Mouse (Mus musculus) MEL (cell line): ENCODE measurements around the gene Gm10491. TPM values are rescaled to one million over a fixed set of nuclear protein-coding genes. Genes with fewer than 3 reads are reported as not detected.

Source experiments
- DNase-seq: peaks from one replicate; pipeline ENCODE4 v3.0.0; 2011; ENCODE audit warnings: low read depth, low spot score
- H3K27ac ChIP-seq: 2 replicates; pipeline ENCODE4 v1.5.1; 2012; ENCODE audit warnings: low read depth, mild to moderate bottlenecking, control low read depth, low read length, moderate library complexity; ENCODE audit not compliant: control insufficient read depth
- H3K27me3 ChIP-seq, 2 experiments: fragments of 150-350 bp in 1 of 2; sonication (generic) in 1 of 2; 2 replicates each; pipeline ENCODE4 v1.6.1; 2012; ENCODE audit warnings: low read length in 2 of 2, mild to moderate bottlenecking in 2 of 2, improper control_type of control experiment in 1 of 2, moderate library complexity in 1 of 2; ENCODE audit not compliant: insufficient read depth in 2 of 2, control insufficient read depth in 1 of 2
- H3K36me3 ChIP-seq, 2 experiments: 2 replicates each; pipeline ENCODE4 v1.6.1; 2012 to 2014; ENCODE audit warnings: low read length in 2 of 2, improper control_type of control experiment in 1 of 2, inconsistent platforms in 1 of 2, mild to moderate bottlenecking in 1 of 2; ENCODE audit not compliant: insufficient read depth in 2 of 2, control insufficient read depth in 1 of 2
- H3K4me1 ChIP-seq, 2 experiments: fragments of 150-350 bp in 1 of 2; sonication (generic) in 1 of 2; 2 replicates each; pipeline ENCODE4 v1.6.1; 2012; ENCODE audit warnings: low read length in 2 of 2, improper control_type of control experiment in 1 of 2, mild to moderate bottlenecking in 1 of 2; ENCODE audit not compliant: insufficient read depth in 2 of 2, control insufficient read depth in 1 of 2
- H3K4me3 ChIP-seq, 2 experiments: fragments of 150-350 bp in 1 of 2; sonication (generic) in 1 of 2; 2 replicates each; pipeline ENCODE4 v1.5.1; 2012; ENCODE audit warnings: low read depth in 2 of 2, low read length in 2 of 2, mild to moderate bottlenecking in 2 of 2, moderate library complexity in 2 of 2, control low read depth in 1 of 2, improper control_type of control experiment in 1 of 2; ENCODE audit not compliant: control insufficient read depth in 1 of 2, insufficient read depth in 1 of 2
- H3K79me2 ChIP-seq: 2 replicates; pipeline ENCODE4 v1.6.1; 2012; ENCODE audit warnings: mild to moderate bottlenecking, low read length, moderate library complexity; ENCODE audit not compliant: control insufficient read depth, poor library complexity, insufficient read depth
- H3K9ac ChIP-seq: 2 replicates; pipeline ENCODE4 v1.6.1; 2012; ENCODE audit warnings: low read depth, mild to moderate bottlenecking, control low read depth, low read length, moderate library complexity; ENCODE audit not compliant: control insufficient read depth, poor library complexity, severe bottlenecking
- H3K9me3 ChIP-seq: fragments of 150-350 bp; sonication (generic); replicated peaks from 2 replicates; pipeline ENCODE4 v1.6.1; 2012; ENCODE audit warnings: mild to moderate bottlenecking, low read length, improper control_type of control experiment, moderate library complexity; ENCODE audit not compliant: insufficient read depth
- BHLHE40 ChIP-seq: IDR thresholded peaks from 2 replicates; pipeline ENCODE4 v1.6.1; 2012; ENCODE audit warnings: low read depth, mild to moderate bottlenecking, inconsistent platforms, low read length, improper control_type of control experiment, borderline replicate concordance
- CHD2 ChIP-seq: IDR thresholded peaks from 2 replicates; pipeline ENCODE4 v1.6.1; 2011; ENCODE audit warnings: low read length, improper control_type of control experiment
- CTCF ChIP-seq, 3 experiments: IDR thresholded peaks in 2 of 3; conservative IDR thresholded peaks in 1 of 3; 2 replicates each; pipeline ENCODE4 v1.5.1; 2011 to 2012; ENCODE audit warnings: low read length in 3 of 3, low read depth in 2 of 3, mild to moderate bottlenecking in 2 of 3, improper control_type of control experiment in 1 of 3, inconsistent platforms in 1 of 3, mixed read lengths in 1 of 3, moderate library complexity in 1 of 3; ENCODE audit not compliant: control insufficient read depth in 1 of 3, insufficient read depth in 1 of 3, poor library complexity in 1 of 3, severe bottlenecking in 1 of 3
- ELF1 ChIP-seq: IDR thresholded peaks from 2 replicates; pipeline ENCODE4 v1.6.1; 2014; ENCODE audit warnings: low read depth, mild to moderate bottlenecking, inconsistent platforms, low read length, improper control_type of control experiment, moderate library complexity
- EP300 ChIP-seq, 2 experiments: IDR thresholded peaks; 2 replicates each; pipeline ENCODE4 v1.6.1; 2011; ENCODE audit warnings: improper control_type of control experiment in 2 of 2, low read length in 2 of 2, low read depth in 1 of 2, mild to moderate bottlenecking in 1 of 2
- ETS1 ChIP-seq: IDR thresholded peaks from 2 replicates; pipeline ENCODE4 v1.6.1; 2012; ENCODE audit warnings: low read depth, mild to moderate bottlenecking, inconsistent platforms, low read length, improper control_type of control experiment, moderate library complexity
- GABPA ChIP-seq: IDR thresholded peaks from 2 replicates; pipeline ENCODE4 v1.6.1; 2012; ENCODE audit warnings: low read depth, mild to moderate bottlenecking, inconsistent platforms, low read length, improper control_type of control experiment, moderate library complexity
- JUND ChIP-seq: IDR thresholded peaks from 2 replicates; pipeline ENCODE4 v1.6.1; 2011; ENCODE audit warnings: low read depth, mild to moderate bottlenecking, improper control_type of control experiment, low read length
- KAT2A ChIP-seq: conservative IDR thresholded peaks from 2 replicates; pipeline ENCODE4 v1.6.1; 2012; ENCODE audit warnings: low read depth, low read length, improper control_type of control experiment, inconsistent platforms
- MAFK ChIP-seq: IDR thresholded peaks from 2 replicates; pipeline ENCODE4 v1.6.1; 2011; ENCODE audit warnings: low read depth, mild to moderate bottlenecking, low read length, improper control_type of control experiment, borderline replicate concordance
- MAZ ChIP-seq: IDR thresholded peaks from 2 replicates; pipeline ENCODE4 v1.6.1; 2012; ENCODE audit warnings: low read depth, mild to moderate bottlenecking, inconsistent platforms, low read length, improper control_type of control experiment
- MEF2A ChIP-seq: IDR thresholded peaks from 2 replicates; pipeline ENCODE4 v1.6.1; 2014; ENCODE audit warnings: low read depth, mild to moderate bottlenecking, inconsistent platforms, low read length, improper control_type of control experiment; ENCODE audit not compliant: poor library complexity, insufficient replicate concordance, severe bottlenecking; ENCODE audit errors: extremely low read depth
- MXI1 ChIP-seq: IDR thresholded peaks from 2 replicates; pipeline ENCODE4 v1.6.1; 2011; ENCODE audit warnings: mild to moderate bottlenecking, low read depth, low read length, improper control_type of control experiment
- MYB ChIP-seq: IDR thresholded peaks from 2 replicates; pipeline ENCODE4 v1.6.1; 2011; ENCODE audit warnings: mild to moderate bottlenecking, low read depth, low read length, improper control_type of control experiment
- MYC ChIP-seq: IDR thresholded peaks from 2 replicates; pipeline ENCODE4 v1.6.1; 2011; ENCODE audit warnings: low read depth, mild to moderate bottlenecking, low read length, improper control_type of control experiment, moderate library complexity
- NELFE ChIP-seq: IDR thresholded peaks from 2 replicates; pipeline ENCODE4 v1.6.1; 2011; ENCODE audit warnings: low read depth, low read length, improper control_type of control experiment
- NRF1 ChIP-seq: IDR thresholded peaks from 2 replicates; pipeline ENCODE4 v1.6.1; 2014; ENCODE audit warnings: low read depth, mild to moderate bottlenecking, inconsistent platforms, low read length, improper control_type of control experiment, moderate library complexity; ENCODE audit not compliant: poor library complexity, insufficient read depth, severe bottlenecking
- POLR2AphosphoS5 ChIP-seq: IDR thresholded peaks from 2 replicates; pipeline ENCODE4 v1.6.1; 2012; ENCODE audit warnings: low read depth, borderline replicate concordance, mild to moderate bottlenecking, inconsistent platforms, low read length, moderate library complexity, mixed read lengths
- RCOR1 ChIP-seq: IDR thresholded peaks from 2 replicates; pipeline ENCODE4 v1.6.1; 2012; ENCODE audit warnings: low read depth, mild to moderate bottlenecking, inconsistent platforms, low read length, improper control_type of control experiment
- SIN3A ChIP-seq: IDR thresholded peaks from 2 replicates; pipeline ENCODE4 v1.6.1; 2012; ENCODE audit warnings: low read length, improper control_type of control experiment, inconsistent platforms
- SMC3 ChIP-seq: IDR thresholded peaks from 2 replicates; pipeline ENCODE4 v1.6.1; 2011; ENCODE audit warnings: low read depth, low read length, improper control_type of control experiment
- TAL1 ChIP-seq: IDR thresholded peaks from 2 replicates; pipeline ENCODE4 v1.6.1; 2012; ENCODE audit warnings: mild to moderate bottlenecking, inconsistent platforms, low read length, moderate library complexity, mixed read lengths
- TCF12 ChIP-seq: IDR thresholded peaks from 2 replicates; pipeline ENCODE4 v1.6.1; 2014; ENCODE audit warnings: low read depth, mild to moderate bottlenecking, inconsistent platforms, low read length, improper control_type of control experiment, moderate library complexity
- UBTF ChIP-seq: IDR thresholded peaks from 2 replicates; pipeline ENCODE4 v1.6.1; 2012; ENCODE audit warnings: low read depth, mild to moderate bottlenecking, inconsistent platforms, low read length, improper control_type of control experiment, moderate library complexity, borderline replicate concordance; ENCODE audit not compliant: insufficient read depth
- USF1 ChIP-seq: IDR thresholded peaks from 2 replicates; pipeline ENCODE4 v1.6.1; 2014; ENCODE audit warnings: low read depth, mild to moderate bottlenecking, inconsistent platforms, low read length, improper control_type of control experiment, moderate library complexity
- ZKSCAN1 ChIP-seq: IDR thresholded peaks from 2 replicates; pipeline ENCODE4 v1.6.1; 2012; ENCODE audit warnings: low read depth, mild to moderate bottlenecking, inconsistent platforms, low read length, improper control_type of control experiment, moderate library complexity
- polyA plus RNA-seq, 2 experiments: library from polyadenylated mRNA; stranded (reverse) in 1 of 2; unstranded in 1 of 2; fragments of >175 nt in 1 of 2; fragments of >200 nt in 1 of 2; gene quantifications; 2 replicates each; pipeline versions ENCODE4 v1.2.1 to v1.2.4; 2012; ENCODE audit warnings: low replicate concordance in 2 of 2, low read depth in 1 of 2; ENCODE audit not compliant: insufficient read length in 2 of 2, insufficient read depth in 1 of 2, missing spikeins in 1 of 2
- total RNA-seq: library from RNA; depleted of rRNA; stranded (reverse); fragments of 300-350 nt; gene quantifications from 2 replicates; pipeline ENCODE4 v1.2.3, GENCODE M21; 2012

Gene Gm10491
- total and polyA plus RNA-seq, 3 experiments = not detected

GRCm38 (mm10) chrX:7864551-7864950 is 43.1 kb downstream of the Gm10491 start:
- Histone ChIP-seq H3K27ac (no peak overlapping the region), H3K79me2 (peaks cover 22% of the 10 kb centered on the region), H3K9me3 (no peaks in the 10 kb centered on the region), H3K27me3 (no peaks in the 10 kb centered on the region), H3K9ac (no peak overlapping the region), H3K4me1 (no peaks in the 10 kb centered on the region), H3K36me3 (peaks cover 3 to 13% of the 10 kb centered on the region in 2 experiments; a peak in 2 of 4 replicates), H3K4me3 (no peak overlapping the region)
- TF ChIP-seq MYB (no peak), KAT2A (no peak), USF1 (no peak), MYC (no peak), SMC3 (no peak), BHLHE40 (no peak), NRF1 (no peak), ETS1 (no peak), JUND (no peak), MAZ (no peak), EP300 (IDR thresholded peaks at IDR 0.05; ENCODE audit: low read depth in 1 of 2, low read length in 2 of 2) (no peak), MAFK (no peak), GABPA (no peak), ZKSCAN1 (no peak)
- peak; percentile 44 for DNase-seq

- DNase-seq = no peak
- H3K27ac ChIP-seq = no peak overlapping the region
- no peaks in the 10 kb centered on the region for H3K9me3 ChIP-seq
- no peak overlapping the region for H3K4me3 ChIP-seq
- peaks cover 3 to 15% of the 10 kb centered on the region in 2 experiments; a peak in 2 of 4 replicates for H3K36me3 ChIP-seq
- no peak for TF ChIP-seq CTCF (IDR thresholded peaks at IDR 0.05 in 2 of 3, conservative IDR thresholded peaks at IDR 0.05 in 1 of 3; ENCODE audit: control insufficient read depth in 1 of 3, insufficient read depth in 1 of 3, low read depth in 2 of 3, low read length in 3 of 3, poor library complexity in 1 of 3, severe bottlenecking in 1 of 3)
- TF ChIP-seq TCF12 = no peak
- no peak for TF ChIP-seq TAL1
- TF ChIP-seq BHLHE40 = no peak
- TF ChIP-seq UBTF = no peak
- TF ChIP-seq MXI1 = no peak
- TF ChIP-seq NELFE = no peak
- no peak for TF ChIP-seq CHD2
- no peak for TF ChIP-seq SIN3A
- no peak for TF ChIP-seq JUND
- no peak for TF ChIP-seq ELF1
- no peak for TF ChIP-seq MEF2A
- TF ChIP-seq RCOR1 = no peak
- TF ChIP-seq MYB = no peak
- no peak for TF ChIP-seq ZKSCAN1
- TF ChIP-seq POLR2AphosphoS5 = no peak
- H3K9ac ChIP-seq = no peak overlapping the region
- H3K27me3 ChIP-seq = no peaks in the 10 kb centered on the region
- peaks cover 25% of the 10 kb centered on the region for H3K79me2 ChIP-seq
- H3K4me1 ChIP-seq = no peaks in the 10 kb centered on the region
These were observed 44.5 kb downstream of the Gm10491 start for GRCm38 (mm10) chrX:7863181-7863580.
